Mouse (Mus musculus) right cerebral cortex, postnatal 36 days (tissue): ENCODE measurements around the gene Sco1.
"Not testable (repeated sequence)": the region's sequence is repeated elsewhere in the genome, so short reads cannot be mapped to it uniquely, and the experiment has no call there.

Source experiments
- DNase-seq, 2 experiments: peaks; one replicate each; pipeline ENCODE4 v3.0.0; 2022; ENCODE audit warnings: low spot score in 2 of 2, mixed read lengths in 1 of 2

Sco1 gene

GRCm38 (mm10) chr11:67085489-67085888, 33.0 kb downstream of the Sco1 start:
- DNase-seq: peak; percentile 34

- DNase-seq: no peak
These were observed 34.1 kb downstream of the Sco1 start for GRCm38 (mm10) chr11:67086467-67087164.

- DNase-seq: no peak
These were observed 34.8 kb downstream of the Sco1 start for GRCm38 (mm10) chr11:67087225-67087624.

- not testable (repeated sequence) for DNase-seq
These were observed 39.9 kb downstream of the Sco1 start for GRCm38 (mm10) chr11:67092354-67092753.

- DNase-seq: no peak
These were observed 40.7 kb downstream of the Sco1 start for GRCm38 (mm10) chr11:67093201-67093600.

GRCm38 (mm10) chr11:67093652-67094051, 41.2 kb downstream of the Sco1 start:
- no peak for DNase-seq

GRCm38 (mm10) chr11:67094470-67094869, 42.0 kb downstream of the Sco1 start:
- DNase-seq: no peak

- no peak for DNase-seq
These were observed 45.2 kb downstream of the Sco1 start for GRCm38 (mm10) chr11:67097709-67098108.

- DNase-seq: peak; percentile 39 to 50
These were observed 46.0 kb downstream of the Sco1 start for GRCm38 (mm10) chr11:67098427-67098826.

GRCm38 (mm10) chr11:67099241-67099640, 46.8 kb downstream of the Sco1 start:
- DNase-seq: no peak

GRCm38 (mm10) chr11:67100169-67100568, 47.7 kb downstream of the Sco1 start:
- DNase-seq: no peak

GRCm38 (mm10) chr11:67101713-67102112, 49.2 kb downstream of the Sco1 start:
- peak in 1 of 2 experiments; percentile 37 for DNase-seq

GRCm38 (mm10) chr11:67103256-67103655, 50.8 kb downstream of the Sco1 start:
- DNase-seq: no peak

- DNase-seq: no peak
These were observed 51.8 kb downstream of the Sco1 start for GRCm38 (mm10) chr11:67104242-67104641.

- no peak for DNase-seq
These were observed 52.2 kb downstream of the Sco1 start for GRCm38 (mm10) chr11:67104714-67105113.

- no peak for DNase-seq
These were observed 53.2 kb downstream of the Sco1 start for GRCm38 (mm10) chr11:67105689-67106088.

GRCm38 (mm10) chr11:67106973-67107372, 54.5 kb downstream of the Sco1 start:
- DNase-seq: no peak

- peak; percentile 66 to 80 for DNase-seq
These were observed 57.9 kb downstream of the Sco1 start for GRCm38 (mm10) chr11:67110168-67110948.

- peak in 1 of 2 experiments; percentile 49 for DNase-seq
These were observed 59.8 kb downstream of the Sco1 start for GRCm38 (mm10) chr11:67112019-67112850.

GRCm38 (mm10) chr11:67112851-67113202, 60.4 kb downstream of the Sco1 start:
- peak in 1 of 2 experiments; percentile 41 for DNase-seq

- no peak for DNase-seq
These were observed 60.9 kb downstream of the Sco1 start for GRCm38 (mm10) chr11:67113381-67113780.

GRCm38 (mm10) chr11:67114261-67114660, 61.8 kb downstream of the Sco1 start:
- DNase-seq: no peak
